Mouse (Mus musculus) heart, adult 2 months (tissue): ENCODE measurements around the gene Ttll3.

ENCODE experiments used
- CTCF ChIP-seq: fragments of 200-600 bp; IDR thresholded peaks from 2 replicates; pipeline ENCODE4 v1.8.1; 2022; ENCODE audit warnings: antibody characterized with exemption, mild to moderate bottlenecking, moderate library complexity
- POLR2A ChIP-seq: fragments of 200-500 bp; IDR thresholded peaks from 2 replicates; pipeline ENCODE4 v1.6.1; 2011; ENCODE audit warnings: mild to moderate bottlenecking, low read depth, low read length, control low read depth; ENCODE audit not compliant: insufficient read depth

DNA sequence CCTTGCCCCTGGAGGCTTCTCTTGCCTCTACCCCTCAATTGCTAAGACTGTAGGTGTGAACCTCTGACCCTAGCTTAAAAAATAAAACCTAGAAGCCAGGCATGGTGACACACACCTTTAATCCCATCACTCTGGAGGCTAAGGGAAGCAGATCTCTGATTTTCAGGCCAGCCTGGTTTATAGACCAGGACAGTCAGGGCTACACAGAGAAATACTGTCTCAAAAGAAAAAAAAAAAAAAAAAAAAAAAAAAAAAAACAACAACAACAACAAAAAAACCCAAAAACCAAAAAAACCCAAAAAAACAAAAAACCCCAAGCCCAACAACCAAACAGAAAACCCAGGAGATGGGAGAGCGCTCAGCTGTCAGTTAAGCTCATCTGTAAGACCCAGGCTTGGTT is 21.5 kb upstream of the Ttll3 start:
- TF ChIP-seq CTCF: no peak
- TF ChIP-seq POLR2A: no peak
